Mouse (Mus musculus): ENCODE measurements around the gene Tspan6. TPM values are rescaled to one million over a fixed set of nuclear protein-coding genes. Genes with fewer than 3 reads are reported as not detected.

The Tspan6 gene
- total RNA-seq, 2 experiments from 2014 or later: 55.1 to 60.7 TPM

Other genes starting within 250 kb of the Tspan6 start
- gene Pcdh19, start 209.4 kb downstream of the Tspan6 start, total RNA-seq (2021): 10 to 100 TPM; 79.9 to 82.9 TPM
- gene Tnmd, start 47.4 kb downstream of the Tspan6 start, total RNA-seq (2021): under 1 TPM; 0.43 to 0.66 TPM
- gene Srpx2, start 10.0 kb upstream of the Tspan6 start, total RNA-seq (2021): 1 to 10 TPM in 1 of 2 experiments, under 1 TPM in 1; 0.97 to 1.3 TPM
- gene Sytl4, start 83.4 kb upstream of the Tspan6 start, total RNA-seq (2021): under 1 TPM; 0.41 to 0.59 TPM
- gene Cstf2, start 160.8 kb upstream of the Tspan6 start, total RNA-seq (2021): 100 to 1,000 TPM; 131 TPM

Data from left cerebral cortex, postnatal 10 days (tissue).